Mouse (Mus musculus) hindbrain, postnatal 0 days (tissue): Measurements from ENCODE around the gene Mprip. TPM values are rescaled to one million over a fixed set of nuclear protein-coding genes. Genes with fewer than 3 reads are reported as not detected.

ENCODE experiments used
- ATAC-seq: fragments of 200-750 bp; cut with Nextera tagmentation; 2 replicates; pipeline ENCODE4 v1.8.0; 2017; ENCODE audit warnings: mild to moderate bottlenecking, moderate TSS enrichment, moderate library complexity
- DNase-seq: peaks from one replicate; pipeline ENCODE4 v3.0.0-alpha.2; 2015; ENCODE audit warnings: low spot score
- H3K27ac ChIP-seq: fragments of 300-500 bp; sonication (generic); 2 replicates; pipeline ENCODE4 v1.5.1; 2014; ENCODE audit warnings: mild to moderate bottlenecking
- H3K27me3 ChIP-seq: fragments of 300-500 bp; sonication (generic); 2 replicates; pipeline ENCODE4 v1.6.1; 2014; ENCODE audit warnings: low read length, mixed read lengths; ENCODE audit not compliant: insufficient read depth
- H3K36me3 ChIP-seq: fragments of 300-500 bp; sonication (generic); 2 replicates; pipeline ENCODE4 v1.6.1; 2014; ENCODE audit warnings: low read length, mixed read lengths; ENCODE audit not compliant: insufficient read depth
- H3K4me1 ChIP-seq: fragments of 300-500 bp; sonication (generic); 2 replicates; pipeline ENCODE4 v1.6.1; 2014; ENCODE audit warnings: antibody characterized with exemption, low read length, mixed read lengths; ENCODE audit not compliant: insufficient read depth
- H3K4me2 ChIP-seq: fragments of 300-500 bp; sonication (generic); 2 replicates; pipeline ENCODE4 v1.6.1; 2014; ENCODE audit warnings: low read depth, mild to moderate bottlenecking, low read length, moderate library complexity, mixed read lengths
- H3K4me3 ChIP-seq: fragments of 300-500 bp; sonication (generic); 2 replicates; pipeline ENCODE4 v1.5.1; 2014; ENCODE audit warnings: low read length
- H3K9ac ChIP-seq: fragments of 300-500 bp; sonication (generic); replicated peaks from 2 replicates; pipeline ENCODE4 v1.6.1; 2014; ENCODE audit warnings: mild to moderate bottlenecking, low read length, moderate library complexity, mixed read lengths
- H3K9me3 ChIP-seq: fragments of 300-500 bp; sonication (generic); 2 replicates; pipeline ENCODE4 v1.6.1; 2016; ENCODE audit warnings: low read length, mixed read lengths
- CTCF ChIP-seq: IDR thresholded peaks from 2 replicates; pipeline ENCODE4 v1.5.1; 2016; ENCODE audit warnings: antibody characterized with exemption, control low read depth, low read depth
- WGBS: fragments of 180-500 bp; shearing (Covaris S2); extraction: QIAGEN DNeasy Blood & Tissue Kit; methylation state at CpG from one replicate; pipeline ENCODE4 v1.1.7; 2014; 5-methylcytosine and 5-hydroxymethylcytosine counted together
- polyA plus RNA-seq: library from polyadenylated mRNA; unstranded; fragments of >200 nt; fragmentation: Nextera tagmentation; extraction: Ambion mirVana; gene quantifications from 2 replicates; pipeline ENCODE4 v1.2.1, GENCODE M21; 2015
- total RNA-seq: library from RNA; depleted of rRNA; stranded (reverse); fragments of >200 nt; gene quantifications from 2 replicates; pipeline ENCODE4 v1.2.3, GENCODE M21; 2014

Gene Mprip
- total and polyA plus RNA-seq, 2 experiments from 2014 or later: 57.8 to 149 TPM

- no peak overlapping the region for H3K9ac ChIP-seq
- H3K27me3 ChIP-seq: no peaks in the 10 kb centered on the region
- H3K36me3 ChIP-seq: peaks cover 76% of the 10 kb centered on the region
- no peaks in the 10 kb centered on the region for H3K9me3 ChIP-seq
- DNase-seq (no peak), ATAC-seq (no peak)
- 85% methylated on average over 6 of the region's 6 CpGs for WGBS
- H3K4me1 ChIP-seq: peaks cover 23% of the 10 kb centered on the region
- no peak overlapping the region for H3K4me2 ChIP-seq
- TF ChIP-seq CTCF: no peak
- H3K4me3 ChIP-seq: no peak overlapping the region
- no peak overlapping the region for H3K27ac ChIP-seq
Observed at GRCm38 (mm10) chr11:59760796-59761195, 99.7 kb downstream of the Mprip start.

GRCm38 (mm10) chr11:59769307-59769706 is 108.2 kb downstream of the Mprip start:
- Histone ChIP-seq H3K27me3 (no peaks in the 10 kb centered on the region), H3K9me3 (no peaks in the 10 kb centered on the region), H3K27ac (no peak overlapping the region), H3K4me3 (no peak overlapping the region), H3K9ac (no peak overlapping the region), H3K36me3 (peaks cover 90% of the 10 kb centered on the region), H3K4me1 (no peaks in the 10 kb centered on the region), H3K4me2 (no peak overlapping the region)
- TF ChIP-seq CTCF: no peak
- DNase-seq (no peak), ATAC-seq (no peak)
- WGBS: 91% methylated on average over 2 of the region's 2 CpGs

- no peak overlapping the region for H3K4me3 ChIP-seq
- no peaks in the 10 kb centered on the region for H3K4me1 ChIP-seq
- WGBS: 70% methylated on average over 6 of the region's 6 CpGs
- no peak overlapping the region for H3K9ac ChIP-seq
- no peak for ATAC-seq
- no peaks in the 10 kb centered on the region for H3K9me3 ChIP-seq
- peaks cover 90% of the 10 kb centered on the region for H3K36me3 ChIP-seq
- H3K4me2 ChIP-seq: no peak overlapping the region
- H3K27ac ChIP-seq: no peak overlapping the region
- no peaks in the 10 kb centered on the region for H3K27me3 ChIP-seq
- TF ChIP-seq CTCF: no peak
- DNase-seq: no peak
Observed at GRCm38 (mm10) chr11:59769738-59770137, 108.6 kb downstream of the Mprip start.

GRCm38 (mm10) chr11:59770753-59771152 is 109.6 kb downstream of the Mprip start:
- Histone ChIP-seq H3K4me2 (no peak overlapping the region), H3K27ac (no peak overlapping the region), H3K4me3 (no peak overlapping the region), H3K9me3 (no peaks in the 10 kb centered on the region), H3K4me1 (no peaks in the 10 kb centered on the region), H3K36me3 (peaks cover 87% of the 10 kb centered on the region), H3K27me3 (no peaks in the 10 kb centered on the region), H3K9ac (no peak overlapping the region)
- ATAC-seq (peak; percentile 89), DNase-seq (peak; percentile 63)
- no peak for TF ChIP-seq CTCF
- WGBS: 48% methylated on average over 7 of the region's 7 CpGs

- H3K27ac ChIP-seq: no peak overlapping the region
- H3K27me3 ChIP-seq: no peaks in the 10 kb centered on the region
- H3K4me3 ChIP-seq: no peak overlapping the region
- no peak overlapping the region for H3K9ac ChIP-seq
- 60% methylated on average over 2 of the region's 2 CpGs for WGBS
- no peak for TF ChIP-seq CTCF
- H3K4me2 ChIP-seq: no peak overlapping the region
- no peak for ATAC-seq
- H3K36me3 ChIP-seq: peaks cover 74% of the 10 kb centered on the region
- no peak for DNase-seq
- no peaks in the 10 kb centered on the region for H3K4me1 ChIP-seq
- no peaks in the 10 kb centered on the region for H3K9me3 ChIP-seq
Observed at GRCm38 (mm10) chr11:59772291-59772690, 111.2 kb downstream of the Mprip start.

GRCm38 (mm10) chr11:59772902-59773301 is 111.8 kb downstream of the Mprip start:
- H3K4me3 ChIP-seq: no peak overlapping the region
- H3K36me3 ChIP-seq: peaks cover 68% of the 10 kb centered on the region
- H3K27me3 ChIP-seq: no peaks in the 10 kb centered on the region
- H3K9ac ChIP-seq: no peak overlapping the region
- no peaks in the 10 kb centered on the region for H3K9me3 ChIP-seq
- ATAC-seq (no peak), DNase-seq (no peak)
- no peak overlapping the region for H3K27ac ChIP-seq
- no peaks in the 10 kb centered on the region for H3K4me1 ChIP-seq
- WGBS: 91% methylated on average over 4 of the region's 4 CpGs
- H3K4me2 ChIP-seq: no peak overlapping the region
- no peak for TF ChIP-seq CTCF

GRCm38 (mm10) chr11:59774522-59774921 is 113.4 kb downstream of the Mprip start:
- Histone ChIP-seq H3K4me3 (no peak overlapping the region), H3K27ac (no peak overlapping the region), H3K36me3 (peaks cover 54% of the 10 kb centered on the region), H3K4me1 (no peaks in the 10 kb centered on the region), H3K4me2 (no peak overlapping the region), H3K9ac (no peak overlapping the region), H3K9me3 (no peaks in the 10 kb centered on the region), H3K27me3 (no peaks in the 10 kb centered on the region)
- ATAC-seq (no peak), DNase-seq (no peak)
- WGBS: 94% methylated on average over 4 of the region's 4 CpGs
- no peak for TF ChIP-seq CTCF
